Mouse (Mus musculus) forebrain, embryonic 15.5 days (tissue): ENCODE results near the gene Hist1h3d. TPM values are rescaled to one million over a fixed set of nuclear protein-coding genes. Genes with fewer than 3 reads are reported as not detected.
A peak's percentile ranks its signal among the peaks of the same experiment; 100 is the strongest.
"Not testable (repeated sequence)": the region's sequence is repeated elsewhere in the genome, so short reads cannot be mapped to it uniquely, and the experiment has no call there.

ENCODE experiments used
- ATAC-seq: fragments of 200-750 bp; cut with Nextera tagmentation; replicated peaks from 2 replicates; pipeline ENCODE4 v1.8.0; 2017; ENCODE audit warnings: mild to moderate bottlenecking, moderate TSS enrichment, moderate library complexity
- H3K27ac ChIP-seq: fragments of 300-500 bp; sonication (generic); replicated peaks from 2 replicates; pipeline ENCODE4 v1.5.1; 2015; ENCODE audit warnings: mild to moderate bottlenecking, inconsistent platforms
- H3K27me3 ChIP-seq: fragments of 300-500 bp; sonication (generic); 2 replicates; pipeline ENCODE4 v1.6.1; 2015; ENCODE audit warnings: inconsistent platforms
- H3K36me3 ChIP-seq: fragments of 300-500 bp; sonication (generic); 2 replicates; pipeline ENCODE4 v1.6.1; 2015; ENCODE audit warnings: mild to moderate bottlenecking, inconsistent platforms
- H3K4me1 ChIP-seq: fragments of 300-500 bp; sonication (generic); 2 replicates; pipeline ENCODE4 v1.6.1; 2015; ENCODE audit warnings: inconsistent platforms
- H3K4me2 ChIP-seq: fragments of 300-500 bp; sonication (generic); replicated peaks from 2 replicates; pipeline ENCODE4 v1.6.1; 2015; ENCODE audit warnings: mild to moderate bottlenecking, inconsistent platforms
- H3K4me3 ChIP-seq: fragments of 300-500 bp; sonication (generic); 2 replicates; pipeline ENCODE4 v1.5.1; 2015; ENCODE audit warnings: mild to moderate bottlenecking, inconsistent platforms
- H3K9ac ChIP-seq: fragments of 300-500 bp; sonication (generic); replicated peaks from 2 replicates; pipeline ENCODE4 v1.6.1; 2015; ENCODE audit warnings: mild to moderate bottlenecking, inconsistent platforms
- H3K9me3 ChIP-seq: fragments of 300-500 bp; sonication (generic); 2 replicates; pipeline ENCODE4 v1.6.1; 2016; ENCODE audit warnings: inconsistent platforms
- WGBS: fragments of 180-500 bp; shearing (Covaris S2); methylation state at CpG from one replicate; pipeline ENCODE4 v1.1.7; 2015; ENCODE audit warnings: mixed read lengths; 5-methylcytosine and 5-hydroxymethylcytosine counted together
- polyA plus RNA-seq: library from polyadenylated mRNA; unstranded; fragments of >200 nt; fragmentation: Nextera tagmentation; extraction: Ambion mirVana; gene quantifications from 2 replicates; pipeline ENCODE4 v1.2.1, GENCODE M21; 2015

The Hist1h3d gene
- polyA plus RNA-seq, 1 experiment from 2014 or later, result 4.5 TPM

DNA sequence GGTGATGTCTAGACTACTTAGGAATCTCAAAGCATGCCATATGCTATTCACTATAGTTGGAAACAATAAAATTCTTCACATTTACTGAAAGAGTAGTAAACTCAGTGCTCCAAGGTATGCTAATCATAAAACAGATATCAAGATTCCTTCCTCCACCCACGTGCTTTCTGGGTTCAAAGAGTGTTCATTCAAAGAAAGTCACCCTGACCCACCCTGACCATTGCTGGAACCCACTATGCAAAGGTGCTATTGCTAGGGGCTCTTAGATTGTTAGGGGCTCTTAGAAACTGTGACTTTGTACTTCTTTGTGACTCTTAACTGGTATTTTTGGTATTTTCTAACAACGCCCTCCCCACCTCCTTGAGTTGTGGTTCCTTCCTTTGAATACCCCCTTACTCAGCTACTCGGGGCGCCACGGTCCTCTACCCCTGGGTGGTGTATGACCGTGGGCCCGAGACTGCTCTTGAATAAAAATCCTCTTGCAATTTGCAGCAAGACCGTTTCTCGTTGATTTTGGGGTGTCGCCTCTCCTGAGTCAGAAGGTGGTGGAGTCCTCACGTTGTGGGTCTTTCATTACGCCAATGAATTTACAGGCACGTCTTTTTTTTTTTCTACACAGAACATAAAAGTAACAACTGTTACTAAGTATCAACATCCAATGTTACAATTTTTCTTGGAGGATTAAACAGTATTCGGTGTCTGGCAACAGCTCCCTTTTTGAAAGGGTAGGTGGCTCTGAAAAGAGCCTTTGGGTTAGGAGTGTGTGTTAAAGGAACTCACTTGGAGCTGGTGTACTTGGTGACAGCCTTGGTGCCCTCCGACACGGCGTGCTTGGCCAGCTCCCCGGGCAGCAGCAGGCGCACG lies 2.3 kb upstream of the Hist1h3d start:
- peak overlapping the region; percentile 69 for H3K9ac ChIP-seq
- H3K4me3 ChIP-seq, result peak overlapping the region; percentile 50
- H3K4me1 ChIP-seq, result peaks cover 38% of the 10 kb centered on the region
- H3K4me2 ChIP-seq, result peak overlapping the region; percentile 64
- H3K36me3 ChIP-seq, H3K9me3 ChIP-seq, ATAC-seq, H3K27me3 ChIP-seq: not testable (repeated sequence)
- peak overlapping the region; percentile 97 for H3K27ac ChIP-seq
- 6% methylated on average over 20 of the region's 20 CpGs for WGBS

DNA sequence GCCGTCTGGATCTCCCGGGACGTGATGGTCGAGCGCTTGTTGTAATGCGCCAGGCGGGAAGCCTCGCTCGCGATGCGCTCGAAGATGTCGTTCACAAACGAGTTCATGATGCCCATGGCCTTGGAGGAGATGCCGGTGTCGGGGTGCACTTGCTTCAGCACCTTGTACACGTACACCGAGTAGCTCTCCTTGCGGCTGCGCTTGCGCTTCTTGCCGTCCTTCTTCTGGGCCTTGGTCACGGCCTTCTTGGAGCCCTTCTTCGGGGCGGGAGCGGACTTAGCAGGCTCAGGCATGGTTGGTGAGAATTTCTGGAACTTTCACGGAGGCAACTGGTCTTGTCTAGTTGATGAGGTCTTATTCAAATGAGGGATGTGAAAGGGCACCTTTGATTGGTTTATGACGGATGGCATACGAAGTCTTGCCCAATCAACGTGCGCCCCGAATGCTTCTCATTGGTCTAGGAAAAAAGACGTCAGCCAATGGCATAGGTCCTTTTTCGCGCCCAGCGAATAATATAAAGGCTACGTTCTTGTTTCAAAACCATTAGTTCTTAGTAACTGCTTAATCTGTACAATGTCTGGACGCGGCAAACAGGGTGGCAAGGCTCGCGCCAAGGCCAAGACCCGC lies 1.6 kb upstream of the Hist1h3d start, which contains the start of the genes Hist1h2bf and Hist1h2ad:
TSS of gene Hist1h2bf (minus strand) at position 299 of the 627 bp plus-strand sequence.
TSS of gene Hist1h2ad (plus strand) at position 484 of the 627 bp plus-strand sequence.
- not testable (repeated sequence) for H3K36me3 ChIP-seq, H3K27me3 ChIP-seq, H3K9me3 ChIP-seq
- H3K4me2 ChIP-seq, result peak within 1 kb of the TSS; percentile 72
- peaks cover 38% of the 10 kb centered on the region for H3K4me1 ChIP-seq
- under 1% methylated on average over 40 of the region's 42 CpGs for WGBS
- peak within 1 kb of the TSS; percentile 50 for H3K4me3 ChIP-seq
- peak within 1 kb of the TSS; percentile 97 for H3K27ac ChIP-seq
- ATAC-seq, result peak; percentile 93
- peak within 1 kb of the TSS; percentile 69 for H3K9ac ChIP-seq

DNA sequence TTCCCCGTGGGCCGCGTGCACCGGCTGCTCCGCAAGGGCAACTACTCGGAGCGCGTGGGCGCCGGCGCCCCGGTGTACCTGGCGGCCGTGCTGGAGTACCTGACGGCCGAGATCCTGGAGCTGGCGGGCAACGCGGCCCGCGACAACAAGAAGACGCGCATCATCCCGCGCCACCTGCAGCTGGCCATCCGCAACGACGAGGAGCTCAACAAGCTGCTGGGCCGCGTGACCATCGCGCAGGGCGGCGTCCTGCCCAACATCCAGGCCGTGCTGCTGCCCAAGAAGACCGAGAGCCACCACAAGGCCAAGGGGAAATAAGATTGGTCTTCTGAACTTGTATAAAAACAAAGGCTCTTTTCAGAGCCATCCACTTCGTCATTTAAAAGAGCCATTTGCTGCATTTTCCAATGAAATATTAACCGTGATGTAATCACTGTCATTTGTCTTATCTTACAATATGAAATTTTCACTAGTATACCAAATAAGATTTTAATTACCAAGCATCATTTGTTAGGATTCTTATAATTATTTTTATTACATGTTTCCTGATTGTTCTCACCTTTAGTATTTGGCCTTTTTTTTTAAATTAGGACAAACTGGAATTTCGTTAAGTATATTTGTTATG lies 905 bp upstream of the Hist1h3d start:
- peak overlapping the region; percentile 43; the same call in 1 of the 2 replicates for H3K9ac ChIP-seq

DNA sequence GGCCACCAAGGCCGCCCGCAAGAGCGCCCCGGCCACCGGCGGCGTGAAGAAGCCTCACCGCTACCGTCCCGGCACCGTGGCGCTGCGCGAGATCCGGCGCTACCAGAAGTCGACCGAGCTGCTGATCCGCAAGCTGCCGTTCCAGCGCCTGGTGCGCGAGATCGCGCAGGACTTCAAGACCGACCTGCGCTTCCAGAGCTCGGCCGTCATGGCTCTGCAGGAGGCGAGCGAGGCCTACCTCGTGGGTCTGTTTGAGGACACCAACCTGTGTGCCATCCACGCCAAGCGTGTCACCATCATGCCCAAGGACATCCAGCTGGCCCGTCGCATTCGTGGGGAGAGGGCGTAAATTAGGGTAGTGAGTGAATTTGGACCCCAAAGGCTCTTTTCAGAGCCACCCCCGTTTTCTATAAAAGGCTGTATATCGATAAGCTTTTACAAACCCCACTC lies 326 bp downstream of the Hist1h3d start:
- H3K9ac ChIP-seq, result peak overlapping the region; percentile 74
- H3K4me3 ChIP-seq, result peak overlapping the region; percentile 47
- not testable (repeated sequence) for H3K9me3 ChIP-seq, H3K36me3 ChIP-seq, ATAC-seq, H3K27me3 ChIP-seq
- peak overlapping the region; percentile 97 for H3K27ac ChIP-seq
- under 1% methylated on average over 15 of the region's 40 CpGs for WGBS
- H3K4me1 ChIP-seq, result peaks cover 35% of the 10 kb centered on the region
- H3K4me2 ChIP-seq, result peak overlapping the region; percentile 72

More for the DNA sequence above, 905 bp upstream of the Hist1h3d start:
- peak overlapping the region; percentile 97 for H3K27ac ChIP-seq
- H3K4me2 ChIP-seq, result peak overlapping the region; percentile 72
- not testable (repeated sequence) for ATAC-seq, H3K36me3 ChIP-seq, H3K9me3 ChIP-seq, H3K27me3 ChIP-seq
- H3K4me1 ChIP-seq, result peaks cover 38% of the 10 kb centered on the region
- H3K4me3 ChIP-seq, result peak overlapping the region; percentile 50
- 0% methylated on average over 13 of the region's 39 CpGs for WGBS

DNA sequence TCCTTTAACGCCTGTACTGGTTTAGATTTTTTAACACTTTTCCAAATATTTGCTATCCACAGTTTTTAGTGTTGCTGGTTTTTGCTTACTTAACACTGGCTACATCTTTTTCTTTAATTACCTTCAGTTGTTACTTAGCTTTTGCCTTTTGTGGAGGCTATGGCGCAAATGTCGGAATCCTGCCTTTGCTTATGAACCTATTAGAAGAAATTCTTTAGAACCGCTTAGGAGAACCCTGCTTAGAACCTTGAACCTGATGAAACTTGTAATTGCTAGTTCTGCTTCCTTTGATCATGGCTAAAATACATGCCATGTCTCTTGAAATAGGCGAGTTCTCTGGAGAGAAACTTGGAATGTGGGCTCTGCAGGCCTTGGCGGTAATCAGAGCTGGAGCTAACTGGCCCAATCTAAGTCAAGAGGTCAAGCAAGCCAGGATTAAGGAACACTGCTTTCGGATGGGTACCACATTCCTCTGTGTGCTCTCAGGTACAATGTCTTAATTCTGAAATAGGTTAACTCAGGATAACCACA lies 853 bp downstream of the Hist1h3d start:
- Histone ChIP-seq H3K4me2 (peak overlapping the region; percentile 72), H3K4me3 (peak overlapping the region; percentile 47), H3K4me1 (peaks cover 37% of the 10 kb centered on the region), H3K9me3 (no peaks in the 10 kb centered on the region), H3K9ac (peak overlapping the region; percentile 74), H3K27me3 (no peaks in the 10 kb centered on the region), H3K36me3 (no peaks in the 10 kb centered on the region), H3K27ac (peak overlapping the region; percentile 97)
- WGBS, result 2% methylated on average over 7 of the region's 7 CpGs
- no peak for ATAC-seq

DNA sequence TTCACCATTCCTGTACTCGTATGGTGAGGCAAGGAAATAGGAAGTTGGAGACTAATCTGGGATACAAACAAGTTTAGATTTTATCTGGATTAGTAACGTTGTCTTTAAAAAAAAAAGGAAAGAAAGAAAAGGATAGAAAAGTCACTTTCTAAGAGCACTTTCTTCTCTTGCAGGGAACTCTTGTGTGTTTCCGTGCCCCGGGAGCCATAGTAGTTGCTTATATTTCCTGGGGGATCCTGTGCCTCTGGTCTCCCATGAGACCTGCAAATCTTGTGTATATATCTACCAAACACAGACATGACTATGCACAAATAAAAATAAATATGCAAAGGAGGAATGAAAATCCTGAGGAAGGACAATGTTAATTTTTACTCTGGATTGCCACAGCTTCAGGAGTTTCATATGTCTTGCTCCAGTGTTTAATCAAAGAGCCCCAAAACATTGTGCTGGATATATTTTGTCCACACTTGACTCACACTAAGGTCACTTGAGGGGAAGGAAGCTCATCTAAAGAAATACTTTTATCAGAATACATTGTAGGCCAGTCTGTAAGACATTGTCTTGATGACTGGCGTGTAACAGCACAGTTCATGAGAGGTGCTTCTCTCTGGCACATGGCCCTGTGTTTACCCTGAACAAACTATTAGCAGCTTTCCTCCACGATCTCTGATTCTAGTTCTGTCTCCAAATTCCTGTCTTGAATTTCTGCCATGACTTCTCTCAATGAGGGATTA lies 1.5 kb downstream of the Hist1h3d start:
- peak overlapping the region; percentile 72 for H3K4me2 ChIP-seq
- 32% methylated on average over 6 of the region's 6 CpGs for WGBS
- H3K36me3 ChIP-seq, result no peaks in the 10 kb centered on the region
- H3K4me3 ChIP-seq, result peak overlapping the region; percentile 47
- no peaks in the 10 kb centered on the region for H3K9me3 ChIP-seq
- ATAC-seq, result no peak
- no peaks in the 10 kb centered on the region for H3K27me3 ChIP-seq
- peak overlapping the region; percentile 97 for H3K27ac ChIP-seq
- H3K4me1 ChIP-seq, result peaks cover 40% of the 10 kb centered on the region
- H3K9ac ChIP-seq, result peak overlapping the region; percentile 74

DNA sequence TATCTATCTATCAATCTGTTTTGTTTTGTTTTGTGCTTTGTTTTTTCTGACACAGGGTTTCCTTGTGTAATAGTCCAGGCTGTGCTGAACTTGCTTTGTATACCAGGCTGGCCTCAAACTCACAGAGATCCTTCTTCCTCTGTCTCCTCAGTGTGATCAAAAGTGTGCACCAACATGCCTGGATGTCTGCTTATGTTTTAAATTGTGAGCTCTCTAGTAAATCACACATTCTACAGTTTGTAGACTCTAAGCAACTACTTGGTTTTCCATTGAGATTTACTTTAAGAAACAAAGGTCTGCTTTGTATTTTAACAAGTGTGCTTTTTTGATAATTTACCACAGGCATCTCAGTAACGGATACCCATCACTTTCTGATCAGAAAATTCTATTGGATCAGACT lies 2.3 kb downstream of the Hist1h3d start:
- 93% methylated on average over 1 of the region's 1 CpGs for WGBS
- ATAC-seq, result no peak
- H3K36me3 ChIP-seq, result no peaks in the 10 kb centered on the region
- no peak overlapping the region for H3K4me3 ChIP-seq
- H3K4me2 ChIP-seq, result no peak overlapping the region
- no peak overlapping the region for H3K27ac ChIP-seq
- H3K9me3 ChIP-seq, result no peaks in the 10 kb centered on the region
- H3K9ac ChIP-seq, result no peak overlapping the region
- no peaks in the 10 kb centered on the region for H3K27me3 ChIP-seq
- peaks cover 40% of the 10 kb centered on the region for H3K4me1 ChIP-seq

DNA sequence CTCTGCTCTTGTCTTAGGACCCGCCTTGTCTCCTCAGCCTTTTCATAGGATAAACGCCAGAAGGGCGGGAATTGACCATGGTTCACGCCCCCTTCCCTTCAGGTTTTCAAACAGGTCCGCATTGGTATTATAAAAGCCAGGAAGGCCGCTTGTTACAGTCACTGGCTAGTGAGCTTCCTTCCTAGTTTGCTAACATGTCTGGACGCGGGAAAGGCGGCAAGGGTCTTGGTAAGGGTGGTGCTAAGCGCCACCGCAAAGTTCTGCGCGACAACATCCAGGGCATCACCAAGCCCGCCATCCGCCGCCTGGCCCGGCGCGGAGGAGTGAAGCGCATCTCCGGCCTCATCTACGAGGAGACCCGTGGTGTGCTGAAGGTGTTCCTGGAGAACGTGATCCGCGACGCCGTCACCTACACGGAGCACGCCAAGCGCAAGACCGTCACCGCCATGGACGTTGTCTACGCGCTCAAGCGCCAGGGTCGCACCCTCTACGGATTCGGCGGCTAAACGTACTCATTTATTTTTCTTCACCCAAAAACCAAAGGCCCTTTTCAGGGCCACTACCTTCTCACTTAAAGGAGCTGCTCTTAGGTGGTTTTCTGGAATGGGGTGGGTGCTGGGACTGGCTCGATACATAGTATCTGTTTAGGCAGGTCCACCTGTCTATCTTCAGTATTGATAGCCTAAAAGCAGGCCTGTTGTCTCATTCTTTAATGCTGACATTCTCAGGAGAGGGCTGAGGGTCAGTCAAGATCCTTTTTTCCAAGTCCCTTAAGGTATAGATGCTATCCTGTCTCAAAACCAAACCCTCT lies 6.0 kb downstream of the Hist1h3d start, which contains the start of gene Hist1h4d:
TSS of gene Hist1h4d (plus strand) at position 191 of the 811 bp plus-strand sequence.
- WGBS, result under 1% methylated on average over 43 of the region's 43 CpGs
- ATAC-seq, result peak; percentile 93

DNA sequence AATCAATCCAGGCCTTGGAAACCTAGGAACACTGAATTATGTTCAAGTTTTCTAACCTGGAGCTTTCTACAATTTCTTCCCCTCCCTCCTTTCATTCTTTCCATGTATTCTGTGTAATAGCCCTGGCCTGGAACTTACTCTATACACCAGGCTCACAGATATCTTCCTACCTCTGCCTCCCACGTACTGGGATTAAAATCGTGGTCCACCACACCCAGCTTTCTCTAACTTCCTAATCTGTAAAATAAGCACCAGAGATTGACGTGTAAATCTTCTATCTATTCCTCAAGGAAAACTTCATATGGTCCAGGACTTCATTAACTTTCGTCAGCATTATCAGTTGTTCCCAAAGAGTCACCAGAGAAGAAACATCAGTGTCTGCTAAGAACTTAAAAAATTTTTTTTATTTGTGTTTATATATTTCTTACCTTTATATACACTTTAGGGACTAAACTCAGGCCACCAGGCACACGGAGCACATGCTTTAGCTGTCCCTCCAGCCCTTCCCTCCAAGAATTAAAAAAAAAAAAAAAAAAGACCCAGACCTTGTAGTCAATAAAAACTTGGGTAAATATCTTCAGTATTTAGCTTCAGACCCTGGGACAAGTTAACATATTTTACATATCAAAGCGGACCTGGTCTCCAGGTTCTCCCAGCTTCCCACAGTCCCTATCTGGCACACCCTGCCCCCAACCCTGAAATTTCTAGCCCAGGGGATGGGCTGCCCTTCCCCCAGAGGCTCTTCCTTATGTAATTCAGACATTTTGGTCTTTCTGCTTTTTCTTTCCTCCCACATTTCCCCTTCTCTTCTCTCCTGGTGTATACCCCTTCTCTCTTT lies 6.9 kb downstream of the Hist1h3d start:
- H3K27me3 ChIP-seq, result no peaks in the 10 kb centered on the region
- H3K36me3 ChIP-seq, result no peaks in the 10 kb centered on the region
- no peaks in the 10 kb centered on the region for H3K9me3 ChIP-seq
- peaks cover 50% of the 10 kb centered on the region for H3K4me1 ChIP-seq
- ATAC-seq, result no peak
- H3K4me2 ChIP-seq, result peak overlapping the region; percentile 79
- WGBS, result 3% methylated on average over 6 of the region's 6 CpGs
- H3K4me3 ChIP-seq, result peak overlapping the region; percentile 53
- H3K27ac ChIP-seq, result peak overlapping the region; percentile 97
- H3K9ac ChIP-seq, result peak overlapping the region; percentile 61

More for the DNA sequence above, 6.0 kb downstream of the Hist1h3d start, which contains the start of gene Hist1h4d:
- H3K9ac ChIP-seq, result peak within 1 kb of the TSS; percentile 61
- no peaks in the 10 kb centered on the region for H3K27me3 ChIP-seq
- H3K4me2 ChIP-seq, result peak within 1 kb of the TSS; percentile 79
- peaks cover 53% of the 10 kb centered on the region for H3K4me1 ChIP-seq
- no peaks in the 10 kb centered on the region for H3K36me3 ChIP-seq
- peak within 1 kb of the TSS; percentile 53 for H3K4me3 ChIP-seq
- H3K9me3 ChIP-seq, result no peaks in the 10 kb centered on the region
- H3K27ac ChIP-seq, result peak within 1 kb of the TSS; percentile 97
